Mouse (Mus musculus) bone marrow macrophage, adult 2 months (primary cell): ENCODE measurements around the gene Brd3os.

Experiments
- CTCF ChIP-seq: IDR thresholded peaks from 2 replicates; pipeline ENCODE4 v1.5.1; 2012; ENCODE audit warnings: low read depth, mild to moderate bottlenecking, low read length, moderate library complexity
- POLR2A ChIP-seq: IDR thresholded peaks from 2 replicates; pipeline ENCODE4 v1.6.1; 2012; ENCODE audit warnings: mild to moderate bottlenecking, low read depth, low read length, borderline replicate concordance

DNA sequence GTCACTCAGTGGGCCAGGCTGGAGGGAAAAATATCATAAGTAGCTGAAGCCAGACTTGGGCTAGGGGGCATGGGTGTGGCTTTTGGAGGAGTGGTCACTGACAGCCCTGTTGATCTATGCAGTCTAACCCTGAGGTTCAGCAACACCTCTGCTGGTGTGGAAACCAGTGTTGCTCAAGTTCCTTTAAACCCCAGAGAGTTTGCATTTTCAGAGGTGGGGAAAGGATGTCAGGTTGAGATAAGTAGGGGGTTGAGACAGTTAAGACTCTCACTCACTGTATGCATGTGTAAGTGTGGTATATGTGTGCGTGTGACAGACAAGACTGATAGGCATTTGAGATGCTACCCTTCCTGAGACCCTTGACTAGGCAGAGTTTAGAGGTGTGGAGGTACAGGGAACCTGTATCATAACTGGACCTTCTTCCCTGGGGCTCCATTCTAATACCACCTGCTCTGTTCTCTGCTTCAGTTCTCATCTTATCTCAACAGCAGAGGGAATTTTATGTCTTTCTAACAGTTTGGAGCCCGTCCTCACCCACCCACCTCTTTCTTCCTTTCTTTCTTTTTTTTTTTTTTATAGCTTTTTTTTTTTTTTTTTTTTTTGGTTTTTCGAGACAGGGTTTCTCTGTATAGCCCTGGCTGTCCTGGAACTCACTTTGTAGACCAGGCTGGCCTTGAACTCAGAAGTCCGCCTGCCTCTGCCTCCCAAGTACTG is 45.4 kb downstream of the Brd3os start:
- TF ChIP-seq CTCF (no peak), POLR2A (no peak)
